Mouse (Mus musculus) T-helper 1 cell (primary cell): ENCODE measurements at regions not wholly inside any gene's neighbourhood (a gene's known extent, or its start where the extent isn't known, plus 50 kb on each side); places are given as distances from the start of the nearest gene placed in this dataset.

Source experiments
- in situ Hi-C: fragments of 300-600 bp; cut with MboI, MseI; formaldehyde crosslinking; loops from one replicate; pipeline ENCODE4 v1.15.1; 2025; ENCODE audit warnings: high pct_unique_total_duplicates

DNA sequence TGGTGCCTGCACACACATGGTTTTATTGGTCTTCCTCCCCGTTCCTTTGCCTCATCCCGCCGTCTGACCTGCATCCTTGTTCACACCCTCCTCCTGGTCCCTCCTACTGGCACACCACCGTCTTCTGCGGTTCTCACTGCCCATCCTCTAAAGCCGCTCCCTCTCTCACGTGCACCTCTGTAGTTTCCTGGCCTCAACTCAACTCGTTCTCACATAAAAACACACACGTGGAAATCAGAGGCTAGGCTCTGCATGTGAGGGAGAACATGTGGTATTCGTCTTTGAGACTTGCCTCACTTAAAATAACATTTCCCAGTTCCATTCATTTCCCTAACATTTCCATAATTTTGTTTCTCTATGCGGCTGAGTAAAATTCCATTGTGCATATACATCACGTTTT is 69.5 kb downstream of the Aldh8a1 start:
- in situ Hi-C loops, result loop anchor here (5.0 to 25.0 kb wide), 2 partner anchors 49 to 991 kb away; no protein-coding TSS in a partner anchor

DNA sequence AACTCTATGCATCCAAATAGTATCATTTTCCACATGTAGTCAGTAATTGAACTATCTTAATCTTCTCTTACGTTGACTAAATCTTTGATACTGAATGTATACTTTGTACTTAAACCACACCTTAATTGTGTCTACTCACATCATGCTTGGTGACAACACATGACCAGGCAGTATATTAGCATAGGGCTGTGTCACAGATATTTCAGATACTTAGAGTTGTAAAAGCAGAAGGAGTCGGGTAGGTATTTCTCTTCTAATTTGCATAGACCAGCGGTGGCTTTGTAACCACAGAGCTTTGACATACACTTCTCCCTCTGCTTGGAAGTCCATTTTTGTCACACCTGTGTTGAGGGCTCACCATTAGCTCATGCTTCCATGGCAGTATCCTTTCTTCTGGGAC is 71.0 kb downstream of the Aldh8a1 start:
- in situ Hi-C loops, result loop anchor here (5.0 to 25.0 kb wide), 2 partner anchors 51 to 989 kb away; no protein-coding TSS in a partner anchor

- in situ Hi-C loops, result loop anchor here (5.0 to 25.0 kb wide), 2 partner anchors 52 to 988 kb away; no protein-coding TSS in a partner anchor
Measured at GRCm38 (mm10) chr10:21448942-21449341, 71.9 kb downstream of the Aldh8a1 start.

- in situ Hi-C loops, result no loop called here
Measured at GRCm38 (mm10) chr10:21452611-21453010, 75.5 kb downstream of the Aldh8a1 start.

DNA sequence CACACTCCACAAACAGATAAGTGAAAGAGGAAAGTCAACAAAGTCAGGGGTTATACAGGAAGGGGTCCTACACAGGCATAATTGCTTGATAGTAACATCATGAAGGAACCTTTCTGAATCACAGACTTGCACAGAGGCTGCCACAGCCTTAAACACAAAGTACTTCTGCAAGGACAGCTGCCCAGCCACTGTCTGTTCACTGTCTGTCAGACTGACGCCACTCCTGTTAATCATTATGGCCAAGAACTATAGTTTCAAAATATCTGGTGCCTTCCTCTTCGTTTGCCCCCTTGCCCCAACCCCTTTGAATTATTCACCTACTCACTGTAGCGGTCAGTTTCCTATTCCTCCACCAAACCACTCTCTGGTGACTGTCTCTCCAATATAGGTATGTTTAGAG is 76.4 kb downstream of the Aldh8a1 start:
- in situ Hi-C loops, result no loop called here

DNA sequence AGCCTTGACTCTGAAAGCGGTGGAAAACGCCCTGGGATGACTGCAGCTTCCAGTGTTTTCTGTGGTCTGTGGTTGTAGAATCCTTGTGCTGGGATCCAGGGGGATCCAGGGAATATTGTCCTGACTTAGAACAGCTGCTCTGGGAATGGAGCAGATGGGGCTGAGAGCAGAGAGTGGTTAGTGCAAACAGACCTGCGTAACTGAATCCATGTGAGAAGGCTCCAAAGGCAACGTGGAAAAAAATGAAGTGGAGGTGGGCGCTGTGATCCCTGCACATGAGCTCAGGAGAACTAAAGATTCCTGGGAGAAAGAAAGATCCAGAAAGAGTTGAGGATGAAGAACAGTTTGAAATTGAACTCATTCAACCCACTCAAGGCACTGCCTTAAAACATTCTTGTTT is 77.1 kb downstream of the Aldh8a1 start:
- in situ Hi-C loops, result no loop called here

GRCm38 (mm10) chr10:21454757-21455156 is 77.7 kb downstream of the Aldh8a1 start:
- in situ Hi-C loops, result no loop called here

GRCm38 (mm10) chr10:21455863-21456262 is 78.8 kb downstream of the Aldh8a1 start:
- in situ Hi-C loops, result no loop called here

DNA sequence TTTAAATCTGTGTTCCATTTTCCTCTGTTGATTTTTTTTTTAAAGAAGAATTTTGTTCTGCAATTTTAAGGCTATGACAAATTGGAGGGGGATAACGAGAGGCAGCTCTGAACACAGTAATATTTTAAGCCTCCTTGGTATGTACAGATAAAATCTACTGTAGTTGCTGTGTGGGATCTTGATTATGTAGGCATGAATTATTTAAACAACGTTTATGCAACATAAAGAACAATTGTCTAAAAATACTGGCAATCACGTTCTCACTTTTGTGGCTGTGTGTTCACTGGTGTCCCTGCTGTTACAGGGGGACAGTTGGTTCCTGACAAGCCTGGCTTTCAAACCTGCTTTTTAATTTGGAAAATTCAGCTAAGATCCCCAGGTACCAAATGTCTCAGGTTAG is 79.3 kb downstream of the Aldh8a1 start:
- in situ Hi-C loops, result no loop called here

DNA sequence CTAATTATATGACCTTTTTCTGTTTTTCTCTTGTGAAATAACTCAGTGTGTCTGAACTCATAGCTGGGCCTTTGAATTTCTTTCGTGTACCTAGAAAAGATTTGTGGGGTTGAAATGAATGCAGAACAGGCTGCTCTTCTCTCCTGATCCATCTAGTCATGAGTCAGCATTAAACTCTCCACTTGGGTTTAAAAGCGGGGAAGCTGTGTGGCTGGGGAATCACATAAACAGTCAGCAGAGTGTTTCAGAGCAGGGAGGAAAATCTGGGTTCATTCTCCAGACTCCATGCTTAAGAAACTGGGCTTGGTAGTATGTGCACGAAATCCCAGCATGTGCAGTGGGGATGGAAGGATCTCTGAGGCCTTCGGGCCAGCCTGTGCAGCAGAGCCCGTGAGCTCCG is 79.9 kb downstream of the Aldh8a1 start:
- in situ Hi-C loops, result no loop called here

DNA sequence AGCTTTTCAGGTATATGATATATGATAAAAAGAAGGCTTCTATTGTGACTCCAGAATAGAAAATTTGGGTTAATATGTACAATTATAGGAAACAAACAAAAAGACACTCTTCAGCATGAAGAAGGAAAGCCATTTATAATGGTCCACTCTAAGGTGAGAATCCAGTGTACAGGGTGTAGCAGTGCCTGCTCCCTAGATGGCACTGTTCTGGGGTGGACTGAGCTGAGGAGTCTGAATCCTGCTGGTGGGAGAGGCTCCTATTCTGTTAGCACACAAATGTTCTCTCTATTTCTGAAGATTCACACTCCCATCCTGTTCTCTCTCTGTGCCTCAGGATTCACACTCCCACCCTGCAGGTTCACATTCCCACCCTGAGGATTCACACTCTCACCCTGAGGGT is 81.5 kb downstream of the Aldh8a1 start:
- in situ Hi-C loops, result no loop called here

GRCm38 (mm10) chr10:21460062-21460461 is 83.0 kb downstream of the Aldh8a1 start:
- in situ Hi-C loops, result loop anchor here (5.0 kb wide), 1 partner anchor 542 kb away; no protein-coding TSS in a partner anchor

GRCm38 (mm10) chr10:21462915-21463314 is 85.8 kb downstream of the Aldh8a1 start:
- in situ Hi-C loops, result loop anchor here (5.0 kb wide), 1 partner anchor 539 kb away; no protein-coding TSS in a partner anchor

DNA sequence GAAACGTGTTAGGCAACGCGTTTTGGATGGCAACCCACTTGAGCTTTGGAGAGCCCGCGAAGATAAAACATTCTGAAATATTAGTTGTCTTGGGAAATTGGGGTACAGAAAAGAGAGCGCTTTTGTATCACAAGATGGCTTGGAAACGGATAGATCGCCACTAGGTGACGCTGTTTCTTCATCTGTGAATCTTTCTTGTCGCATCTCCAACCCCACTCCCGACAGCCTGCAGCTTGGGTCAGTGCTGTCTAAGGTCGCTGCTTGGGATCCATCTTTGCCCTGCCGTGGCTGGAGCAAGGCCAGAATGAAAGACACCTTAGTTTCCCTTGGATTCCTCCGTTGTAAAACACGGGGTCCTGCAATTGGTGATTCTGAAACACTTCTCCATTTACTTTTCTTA is 88.3 kb downstream of the Aldh8a1 start:
- in situ Hi-C loops, result loop anchor here (5.0 kb wide), 1 partner anchor 62 kb away; no protein-coding TSS in a partner anchor

DNA sequence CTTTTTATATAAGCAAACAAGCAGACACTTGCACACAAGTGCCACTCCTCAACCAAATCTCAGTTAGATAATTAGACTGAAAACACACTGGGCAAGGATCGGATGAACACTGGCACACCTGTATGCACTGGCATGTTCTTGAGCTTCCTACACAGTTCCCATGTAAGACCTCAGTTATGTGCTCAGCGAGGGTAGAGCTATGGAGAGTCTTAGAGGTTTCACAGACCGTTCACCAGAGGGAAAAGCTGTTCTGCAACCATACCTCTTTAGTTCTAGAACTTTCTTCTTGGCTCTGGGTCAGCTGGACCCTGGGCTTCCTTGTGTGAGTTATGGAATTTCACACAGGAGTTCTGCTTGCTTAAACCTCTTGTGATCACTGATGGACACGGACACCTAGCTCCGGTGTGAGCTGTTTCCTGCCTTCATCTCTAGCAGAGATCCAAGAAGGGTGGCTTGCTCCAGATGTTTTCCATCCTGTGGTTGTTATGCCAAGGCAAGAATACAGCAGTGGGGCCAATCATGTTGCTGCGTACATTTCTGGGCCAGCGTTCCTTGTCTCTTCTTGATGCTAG is 88.8 kb downstream of the Aldh8a1 start:
- in situ Hi-C loops, result loop anchor here (5.0 kb wide), 1 partner anchor 61 kb away; no protein-coding TSS in a partner anchor

DNA sequence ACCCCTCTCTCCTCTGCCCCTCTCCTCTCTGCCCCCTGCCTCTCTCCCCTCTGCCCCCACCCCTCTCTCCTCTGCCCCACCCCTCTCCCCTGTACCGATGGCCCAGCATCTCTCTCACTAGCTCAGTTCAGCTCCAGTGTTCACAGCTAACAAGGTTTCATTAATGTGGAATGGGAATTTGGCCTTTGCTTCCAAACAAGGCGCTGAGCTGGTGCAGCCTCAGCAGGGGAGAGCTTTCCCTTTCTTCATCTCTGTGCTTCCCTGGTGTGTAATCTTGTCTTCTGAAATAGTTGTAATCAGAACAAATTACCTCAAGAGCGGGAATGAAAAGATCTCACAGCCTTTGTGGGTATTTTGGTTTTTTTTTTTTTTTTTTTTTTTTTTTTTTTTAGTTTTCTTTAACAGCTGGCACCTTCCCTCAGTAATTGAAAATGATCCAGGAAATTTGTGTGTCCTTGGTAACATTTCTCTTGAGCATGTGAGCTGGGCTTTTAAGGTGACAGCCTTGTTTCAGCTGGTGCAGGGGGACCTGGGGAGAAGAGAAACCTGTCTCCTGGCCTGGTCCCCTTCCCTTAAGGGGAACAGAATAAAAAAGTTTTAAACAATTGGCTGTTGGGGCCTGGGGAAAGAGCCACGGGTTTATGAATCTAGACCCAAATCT is 90.5 kb downstream of the Aldh8a1 start:
- in situ Hi-C loops, result loop anchor here (5.0 kb wide), 1 partner anchor 60 kb away; no protein-coding TSS in a partner anchor

DNA sequence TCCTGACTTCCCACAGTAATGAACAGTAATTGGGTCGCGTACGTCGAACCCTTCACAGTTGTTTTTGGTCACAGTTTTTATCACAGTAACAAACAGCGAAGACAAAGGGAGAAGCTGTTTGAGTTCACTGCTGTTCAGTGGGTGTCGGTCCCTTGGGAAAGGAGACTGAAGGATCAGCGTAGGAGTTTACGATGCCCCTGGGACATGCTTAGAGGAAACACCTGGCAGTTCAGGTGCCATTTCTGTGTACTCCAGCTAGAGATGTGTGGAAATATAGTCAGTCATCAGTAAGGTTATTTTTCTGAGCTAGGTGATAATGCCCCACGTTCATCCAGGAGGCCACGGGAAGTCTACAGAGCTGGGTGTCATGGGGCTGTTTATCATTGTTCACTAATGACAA is 91.3 kb downstream of the Aldh8a1 start:
- in situ Hi-C loops, result loop anchor here (5.0 kb wide), 1 partner anchor 59 kb away; no protein-coding TSS in a partner anchor

- in situ Hi-C loops, result loop anchor here (5.0 kb wide), 1 partner anchor 57 kb away; no protein-coding TSS in a partner anchor
Measured at GRCm38 (mm10) chr10:21469961-21470360, 92.9 kb downstream of the Aldh8a1 start.

DNA sequence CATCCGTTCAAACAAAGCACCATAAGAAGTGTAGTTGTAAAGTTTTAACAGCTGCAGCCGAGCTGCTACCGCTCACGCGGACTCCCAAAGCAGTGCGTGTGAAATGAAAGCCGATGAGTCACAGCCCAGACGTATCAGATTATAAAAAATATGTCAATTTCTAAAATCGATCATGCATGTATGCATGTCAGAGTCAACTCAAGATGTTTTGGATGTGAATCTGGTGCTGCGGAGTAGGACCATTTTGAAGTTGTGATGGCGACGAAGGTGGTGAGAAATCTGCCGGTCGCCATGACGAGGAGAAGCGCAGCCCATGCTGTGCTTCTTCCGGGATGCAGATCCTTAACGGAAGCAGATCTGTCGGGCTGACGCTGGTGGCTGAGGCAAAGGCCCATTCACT is 93.5 kb downstream of the Aldh8a1 start:
- in situ Hi-C loops, result no loop called here

GRCm38 (mm10) chr10:21474242-21474641 is 97.2 kb downstream of the Aldh8a1 start:
- in situ Hi-C loops, result no loop called here

DNA sequence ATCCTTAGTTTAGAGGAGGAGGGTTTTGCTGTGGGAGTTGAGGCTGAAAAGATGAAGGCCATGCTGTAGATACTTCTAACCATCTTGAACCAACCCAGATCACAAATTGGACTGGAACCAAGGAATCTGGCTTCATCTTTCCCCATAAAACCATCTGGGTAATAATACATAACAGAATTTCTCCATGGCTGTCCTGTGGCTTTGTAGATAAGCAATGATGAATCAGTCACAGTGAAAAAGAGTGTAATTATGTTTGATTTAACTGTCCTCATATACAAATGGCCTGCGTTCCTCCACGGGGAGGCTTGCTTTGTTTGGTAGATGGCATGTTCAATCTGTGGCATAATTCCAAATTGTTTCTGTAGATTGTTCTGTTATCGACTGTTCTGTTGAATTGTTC is 100.9 kb downstream of the Aldh8a1 start:
- in situ Hi-C loops, result no loop called here

- in situ Hi-C loops, result no loop called here
Measured at GRCm38 (mm10) chr10:21479403-21479802, 102.3 kb downstream of the Aldh8a1 start.

- in situ Hi-C loops, result no loop called here
Measured at GRCm38 (mm10) chr10:21481255-21481654, 104.2 kb downstream of the Aldh8a1 start.
